Mouse (Mus musculus): ENCODE data around the gene Hoxd10. TPM values are rescaled to one million over a fixed set of nuclear protein-coding genes. Genes with fewer than 3 reads are reported as not detected.
A peak's percentile ranks its signal among the peaks of the same experiment; 100 is the strongest.

Gene Hoxd10
- polyA plus RNA-seq, 1 experiment from 2014 or later: not detected

DNA sequence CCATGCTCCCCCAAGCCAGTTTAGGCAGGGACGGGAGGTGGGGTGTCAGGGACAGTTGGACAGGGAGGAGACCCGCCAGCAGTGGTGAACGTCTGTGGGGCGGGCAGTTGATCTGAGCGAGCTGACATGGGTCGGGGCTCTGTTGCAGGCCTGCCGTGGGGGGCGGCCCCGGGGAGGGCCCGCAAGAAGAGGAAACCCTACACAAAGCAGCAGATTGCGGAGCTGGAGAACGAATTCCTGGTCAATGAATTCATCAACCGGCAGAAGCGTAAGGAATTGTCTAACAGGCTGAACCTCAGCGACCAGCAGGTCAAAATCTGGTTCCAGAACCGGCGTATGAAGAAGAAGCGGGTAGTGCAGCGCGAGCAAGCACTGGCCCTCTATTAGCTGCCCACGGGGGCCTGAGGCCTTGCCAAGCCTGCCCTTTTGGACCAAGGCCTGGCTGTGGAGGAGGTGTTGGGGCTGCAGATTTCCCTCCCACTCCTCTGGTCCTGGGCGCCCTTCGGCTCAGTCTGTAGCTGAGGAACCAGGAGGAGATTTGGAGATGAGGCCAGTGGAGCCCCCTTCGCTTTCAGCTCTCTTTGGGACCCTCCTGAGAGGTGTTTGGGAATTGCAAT lies 15.9 kb upstream of the Hoxd10 start:
- Histone ChIP-seq H3K4me3 (no peak overlapping the region), H3K36me3 (no peaks in the 10 kb centered on the region), H3K9ac (no peak overlapping the region), H3K27me3 (peaks cover 100% of the 10 kb centered on the region), H3K27ac (no peak overlapping the region), H3K4me2 (no peak overlapping the region), H3K9me3 (replicated peaks) (no peaks in the 10 kb centered on the region), H3K4me1 (replicated peaks) (peaks cover 12% of the 10 kb centered on the region)
- WGBS: 8% methylated on average over 24 of the region's 24 CpGs
- ATAC-seq (replicated peaks; ENCODE audit: insufficient number of reproducible peaks, insufficient read depth, low FRiP score, low read depth): no peak

DNA sequence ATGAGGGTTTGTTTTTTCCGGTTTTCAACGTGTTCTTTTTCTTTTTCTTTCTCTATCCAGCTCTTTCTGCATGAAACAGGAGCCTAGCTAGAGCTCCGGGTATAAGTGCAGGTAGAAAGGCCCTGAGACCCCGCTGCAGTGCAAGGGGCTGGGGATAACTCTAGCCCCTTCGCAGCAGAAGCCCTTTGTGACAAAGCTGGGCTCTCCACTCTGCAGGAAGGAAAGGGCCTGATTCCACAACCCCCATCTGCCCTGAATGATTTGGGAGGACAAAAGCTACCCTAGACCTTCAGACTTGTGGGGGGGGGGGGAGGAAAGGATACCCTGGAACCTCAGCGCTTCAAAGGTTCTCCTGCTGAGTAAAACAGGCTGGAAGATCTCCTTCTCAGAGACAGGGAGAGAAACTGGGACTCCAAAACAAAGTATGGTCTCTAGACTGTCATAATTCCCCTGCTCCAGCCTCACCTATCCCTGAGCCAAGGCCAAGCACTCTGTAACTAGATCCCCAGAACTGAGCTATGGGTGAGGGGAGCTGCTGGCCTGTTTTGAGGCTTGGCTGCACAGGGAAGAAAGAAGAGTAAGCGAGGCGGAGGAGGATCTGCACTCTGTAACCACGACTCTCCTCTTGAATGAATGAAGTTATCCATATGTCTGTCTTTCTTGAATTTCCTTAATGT lies 15.2 kb upstream of the Hoxd10 start:
- 3% methylated on average over 9 of the region's 9 CpGs for WGBS
- no peak overlapping the region for H3K4me2 ChIP-seq
- H3K4me3 ChIP-seq: no peak overlapping the region
- H3K27me3 ChIP-seq: peaks cover 100% of the 10 kb centered on the region
- H3K27ac ChIP-seq: no peak overlapping the region
- no peaks in the 10 kb centered on the region for H3K36me3 ChIP-seq
- no peak overlapping the region for H3K9ac ChIP-seq
- no peak for ATAC-seq (replicated peaks; ENCODE audit: insufficient number of reproducible peaks, insufficient read depth, low FRiP score, low read depth)
- peaks cover 12% of the 10 kb centered on the region for H3K4me1 ChIP-seq (replicated peaks)
- H3K9me3 ChIP-seq (replicated peaks): no peaks in the 10 kb centered on the region

DNA sequence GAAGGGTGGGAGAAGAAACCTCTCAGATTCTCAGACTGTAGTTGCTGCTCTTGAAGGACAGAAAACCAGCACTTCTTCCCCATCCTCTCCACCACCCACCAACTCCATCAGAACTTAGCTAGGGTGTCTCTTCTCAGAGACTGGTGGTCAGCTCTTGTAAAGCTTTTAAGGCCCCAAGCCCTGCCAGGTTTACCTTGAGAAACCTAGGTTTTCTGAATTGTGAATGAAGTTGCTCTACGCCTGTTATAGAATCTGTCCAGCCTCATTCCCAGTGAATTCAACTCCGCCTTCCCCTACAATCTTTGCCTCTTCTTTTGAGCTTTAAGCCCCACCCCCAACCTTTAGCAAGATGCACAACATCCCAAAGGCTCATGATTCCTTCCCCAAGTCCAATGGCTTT lies 14.6 kb upstream of the Hoxd10 start:
- no peak for ATAC-seq (replicated peaks; ENCODE audit: insufficient number of reproducible peaks, insufficient read depth, low FRiP score, low read depth)
- Histone ChIP-seq H3K27ac (no peak overlapping the region), H3K27me3 (peaks cover 100% of the 10 kb centered on the region), H3K9ac (no peak overlapping the region), H3K4me1 (replicated peaks) (peaks cover 18% of the 10 kb centered on the region), H3K4me3 (no peak overlapping the region), H3K9me3 (replicated peaks) (no peaks in the 10 kb centered on the region), H3K36me3 (no peaks in the 10 kb centered on the region), H3K4me2 (no peak overlapping the region)
- WGBS: 20% methylated on average over 2 of the region's 2 CpGs

DNA sequence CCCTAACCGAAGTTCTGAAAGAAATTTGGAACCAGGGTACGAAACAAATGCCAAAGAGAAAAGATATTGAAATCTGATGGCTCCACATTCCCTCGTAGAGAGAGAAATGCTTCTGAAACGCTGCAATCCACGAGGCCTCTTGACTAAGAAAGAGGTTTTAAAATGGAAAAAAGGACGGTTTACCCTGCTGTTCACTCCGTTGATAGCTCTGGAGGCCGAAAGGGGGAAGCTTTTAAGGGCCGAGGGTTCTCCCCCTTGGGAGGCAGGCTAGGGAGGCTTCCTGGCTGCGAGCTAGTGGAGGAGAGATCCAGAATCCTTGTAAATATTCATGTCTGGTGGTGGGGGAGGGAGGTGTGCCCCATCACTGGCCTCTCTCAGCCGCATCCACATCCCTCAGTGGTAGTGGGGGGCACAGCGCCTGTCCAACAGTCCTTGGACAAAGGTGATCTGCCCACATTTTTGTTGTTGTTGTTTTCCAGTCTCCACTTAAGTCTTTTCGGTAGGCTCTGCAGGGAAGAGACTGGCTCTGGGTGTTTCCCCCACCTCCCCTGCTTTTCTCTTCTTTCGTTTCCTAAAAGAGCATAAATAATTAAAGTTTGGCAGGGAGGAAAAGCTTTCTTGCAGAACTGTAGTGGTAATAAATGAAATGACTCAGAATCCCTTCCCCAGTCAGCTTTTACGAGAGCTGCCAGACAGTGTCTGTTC lies 12.7 kb upstream of the Hoxd10 start, which contains the start of gene Hoxd11:
Gene Hoxd11, plus strand, starts transcription at position 667 of the 705 bp plus-strand sequence.
- peak within 1 kb of the TSS; percentile 11 for H3K4me3 ChIP-seq
- H3K4me1 ChIP-seq (replicated peaks): peaks cover 25% of the 10 kb centered on the region
- WGBS: 2% methylated on average over 15 of the region's 15 CpGs
- H3K4me2 ChIP-seq: peak within 1 kb of the TSS; percentile 1; the same call in 1 of the 2 replicates
- H3K36me3 ChIP-seq: no peaks in the 10 kb centered on the region
- ATAC-seq (replicated peaks; ENCODE audit: insufficient number of reproducible peaks, insufficient read depth, low FRiP score, low read depth): no peak
- no peaks in the 10 kb centered on the region for H3K9me3 ChIP-seq (replicated peaks)
- H3K9ac ChIP-seq: no peak within 1 kb of the TSS
- no peak within 1 kb of the TSS for H3K27ac ChIP-seq
- H3K27me3 ChIP-seq: peaks cover 100% of the 10 kb centered on the region

DNA sequence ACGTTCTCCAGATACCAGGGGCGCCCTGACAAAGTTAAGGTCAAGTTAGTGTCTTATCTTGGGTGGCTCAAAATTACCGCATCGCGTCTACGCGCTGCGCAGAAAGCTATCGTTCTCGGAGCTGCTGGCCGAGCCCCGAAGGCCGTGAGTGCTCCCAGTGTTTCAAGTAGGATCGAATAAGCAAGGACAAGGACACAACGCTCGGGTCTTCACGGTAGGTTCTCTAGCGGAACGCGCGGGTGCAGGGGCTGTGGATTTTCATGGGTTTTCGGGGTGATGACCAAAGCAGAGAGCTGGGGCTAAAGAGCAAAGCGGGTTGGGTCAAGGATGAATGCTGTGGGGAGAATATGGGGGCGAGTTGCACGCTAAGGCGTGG lies 12.1 kb upstream of the Hoxd10 start:
- Histone ChIP-seq H3K27ac (no peak overlapping the region), H3K36me3 (no peaks in the 10 kb centered on the region), H3K4me1 (replicated peaks) (peaks cover 25% of the 10 kb centered on the region), H3K9me3 (replicated peaks) (no peaks in the 10 kb centered on the region), H3K4me3 (peak overlapping the region; percentile 11), H3K4me2 (peak overlapping the region; percentile 1; the same call in 1 of the 2 replicates), H3K9ac (no peak overlapping the region), H3K27me3 (peaks cover 100% of the 10 kb centered on the region)
- WGBS: 1% methylated on average over 26 of the region's 26 CpGs
- no peak for ATAC-seq (replicated peaks; ENCODE audit: insufficient number of reproducible peaks, insufficient read depth, low FRiP score, low read depth)

DNA sequence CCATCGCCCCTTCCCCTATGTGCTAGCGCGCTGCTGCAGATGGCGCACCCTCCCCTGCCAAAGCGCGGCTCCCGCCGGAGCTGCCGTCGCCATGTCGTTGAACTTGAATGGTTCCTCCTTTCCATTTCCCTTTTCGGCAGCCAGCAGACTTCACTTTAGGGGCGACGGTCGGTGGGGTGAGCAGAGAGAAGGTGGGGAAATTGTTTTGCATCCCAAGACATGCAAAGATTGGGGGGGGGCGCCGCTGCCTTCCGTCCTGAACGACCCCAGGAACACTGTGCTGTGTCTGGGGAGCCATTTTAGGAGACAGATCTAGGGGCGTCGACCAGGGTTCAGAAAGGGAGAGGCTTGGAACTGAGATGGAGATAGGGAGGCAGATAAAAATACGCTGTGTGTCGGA lies 11.7 kb upstream of the Hoxd10 start:
- Histone ChIP-seq H3K4me1 (replicated peaks) (peaks cover 25% of the 10 kb centered on the region), H3K9ac (no peak overlapping the region), H3K4me2 (peak overlapping the region; percentile 1; the same call in 1 of the 2 replicates), H3K27ac (no peak overlapping the region), H3K36me3 (no peaks in the 10 kb centered on the region), H3K27me3 (peaks cover 100% of the 10 kb centered on the region), H3K4me3 (peak overlapping the region; percentile 11), H3K9me3 (replicated peaks) (no peaks in the 10 kb centered on the region)
- ATAC-seq (replicated peaks; ENCODE audit: insufficient number of reproducible peaks, insufficient read depth, low FRiP score, low read depth): no peak
- under 1% methylated on average over 23 of the region's 23 CpGs for WGBS

DNA sequence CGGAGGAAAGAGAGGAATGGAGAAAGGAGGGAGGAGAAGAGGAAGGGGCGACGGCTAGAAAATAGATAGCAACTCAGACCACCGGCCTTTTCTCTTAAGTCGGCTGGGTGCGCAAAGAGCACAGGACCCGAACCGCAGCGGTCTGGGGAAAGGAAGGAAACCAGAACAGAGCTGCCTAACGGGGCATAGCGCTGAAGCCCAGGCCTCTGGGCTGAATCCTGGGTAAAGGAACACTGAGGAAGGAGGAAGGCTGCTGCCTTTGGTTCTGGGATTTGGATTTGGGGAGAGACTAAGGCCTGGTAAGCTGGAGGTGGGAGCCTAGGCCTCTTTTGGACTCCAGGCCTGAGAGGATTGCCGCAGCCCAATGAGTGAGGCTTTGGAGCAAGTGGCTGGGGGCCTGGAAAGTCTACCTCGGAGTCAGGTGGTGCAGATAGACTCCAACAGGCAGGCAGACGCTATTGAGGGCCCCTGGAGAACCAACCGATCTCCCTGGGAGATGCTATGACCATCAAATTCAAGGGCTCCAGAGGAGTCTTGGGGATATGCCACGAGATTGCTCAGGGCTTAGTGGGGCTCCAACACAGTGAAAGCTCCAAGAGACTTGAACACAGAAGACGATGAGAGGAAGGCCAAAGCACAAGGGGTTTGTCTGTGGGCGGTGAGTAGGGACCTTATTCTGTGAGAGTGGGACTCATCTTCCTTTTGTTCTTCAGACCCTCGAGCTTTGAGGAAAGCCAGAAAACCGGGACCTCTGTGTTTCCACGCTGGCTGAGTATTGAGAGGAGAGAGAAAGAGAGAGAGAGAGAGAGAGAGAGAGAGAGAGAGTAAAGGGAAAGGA lies 10.9 kb upstream of the Hoxd10 start:
- no peaks in the 10 kb centered on the region for H3K36me3 ChIP-seq
- peaks cover 25% of the 10 kb centered on the region for H3K4me1 ChIP-seq (replicated peaks)
- H3K27ac ChIP-seq: no peak overlapping the region
- ATAC-seq (replicated peaks; ENCODE audit: insufficient number of reproducible peaks, insufficient read depth, low FRiP score, low read depth): no peak
- 2% methylated on average over 21 of the region's 21 CpGs for WGBS
- H3K4me2 ChIP-seq: no peak overlapping the region
- no peak overlapping the region for H3K4me3 ChIP-seq
- H3K27me3 ChIP-seq: peaks cover 100% of the 10 kb centered on the region
- H3K9ac ChIP-seq: no peak overlapping the region
- no peaks in the 10 kb centered on the region for H3K9me3 ChIP-seq (replicated peaks)

DNA sequence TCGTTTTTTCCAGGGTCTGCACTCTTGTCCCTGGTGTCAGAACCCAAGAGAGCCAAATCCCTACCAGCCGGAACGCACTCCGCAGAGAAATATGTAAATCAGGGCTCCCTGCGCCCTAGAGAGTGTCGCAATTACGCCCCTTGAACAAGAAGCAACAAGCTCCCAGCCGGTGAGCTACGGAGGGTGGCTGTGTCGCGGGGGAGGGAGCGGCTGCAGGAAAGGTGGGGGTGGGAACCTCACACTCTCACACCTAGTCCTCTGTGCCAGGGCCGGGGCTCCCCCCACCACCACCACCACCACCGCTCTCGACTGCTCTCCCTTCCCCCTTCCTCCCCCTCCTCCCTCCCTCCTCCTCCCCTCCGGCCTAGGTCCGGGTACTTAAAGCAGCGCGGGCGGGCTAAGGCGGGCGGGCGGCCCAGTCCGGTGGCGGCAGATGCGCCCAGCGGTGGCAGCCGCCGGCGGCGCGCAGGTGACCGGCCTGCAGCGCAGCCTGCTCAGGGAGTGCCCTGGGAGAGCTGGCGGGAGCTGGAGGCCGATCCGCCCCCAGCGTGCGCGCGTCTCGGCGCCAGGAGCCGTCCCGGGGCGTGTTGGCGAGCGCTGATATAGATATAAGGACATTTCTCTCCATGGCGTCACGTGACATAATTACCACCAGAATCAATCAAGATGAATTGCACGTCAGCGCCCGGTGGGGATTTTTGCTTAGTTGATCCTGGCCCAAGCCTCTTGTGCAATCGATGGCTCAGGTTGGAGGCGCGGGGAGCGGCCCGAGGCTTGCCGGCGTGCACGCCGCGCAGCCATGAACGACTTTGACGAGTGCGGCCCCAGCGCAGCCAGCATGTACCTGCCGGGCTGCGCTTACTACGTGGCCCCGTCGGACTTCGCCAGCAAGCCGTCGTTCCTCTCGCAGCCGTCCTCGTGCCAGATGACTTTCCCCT lies 9.9 kb upstream of the Hoxd10 start:
- WGBS: 1% methylated on average over 77 of the region's 78 CpGs
- Histone ChIP-seq H3K36me3 (no peaks in the 10 kb centered on the region), H3K4me1 (replicated peaks) (peaks cover 25% of the 10 kb centered on the region), H3K4me3 (peak overlapping the region; percentile 34), H3K4me2 (peak overlapping the region; percentile 50), H3K9ac (no peak overlapping the region), H3K27ac (no peak overlapping the region), H3K9me3 (replicated peaks) (no peaks in the 10 kb centered on the region), H3K27me3 (peaks cover 99% of the 10 kb centered on the region)
- ATAC-seq (replicated peaks; ENCODE audit: insufficient number of reproducible peaks, insufficient read depth, low FRiP score, low read depth): no peak

DNA sequence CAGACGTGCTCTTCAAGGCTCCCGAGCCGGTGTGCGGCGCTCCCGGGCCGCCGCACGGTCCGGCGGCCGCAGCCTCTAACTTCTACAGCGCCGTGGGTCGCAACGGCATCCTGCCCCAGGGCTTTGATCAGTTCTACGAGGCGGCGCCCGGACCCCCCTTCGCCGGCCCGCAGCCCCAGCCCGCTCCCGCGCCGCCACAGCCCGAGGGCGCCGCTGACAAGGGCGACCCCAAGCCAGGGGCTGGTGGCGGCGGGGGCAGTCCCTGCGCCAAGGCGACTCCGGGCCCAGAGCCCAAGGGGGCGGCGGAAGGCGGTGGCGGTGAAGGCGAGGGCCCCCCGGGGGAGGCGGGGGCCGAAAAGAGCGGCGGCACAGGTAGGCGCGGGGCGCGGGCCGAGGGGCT lies 8.9 kb upstream of the Hoxd10 start:
- Histone ChIP-seq H3K27ac (no peak overlapping the region), H3K27me3 (peaks cover 99% of the 10 kb centered on the region), H3K4me2 (peak overlapping the region; percentile 50), H3K36me3 (no peaks in the 10 kb centered on the region), H3K9ac (no peak overlapping the region), H3K4me3 (peak overlapping the region; percentile 34), H3K4me1 (replicated peaks) (peaks cover 25% of the 10 kb centered on the region), H3K9me3 (replicated peaks) (no peaks in the 10 kb centered on the region)
- ATAC-seq (replicated peaks; ENCODE audit: insufficient number of reproducible peaks, insufficient read depth, low FRiP score, low read depth): no peak; the same call in 1 of the 2 replicates
- WGBS: under 1% methylated on average over 43 of the region's 51 CpGs

DNA sequence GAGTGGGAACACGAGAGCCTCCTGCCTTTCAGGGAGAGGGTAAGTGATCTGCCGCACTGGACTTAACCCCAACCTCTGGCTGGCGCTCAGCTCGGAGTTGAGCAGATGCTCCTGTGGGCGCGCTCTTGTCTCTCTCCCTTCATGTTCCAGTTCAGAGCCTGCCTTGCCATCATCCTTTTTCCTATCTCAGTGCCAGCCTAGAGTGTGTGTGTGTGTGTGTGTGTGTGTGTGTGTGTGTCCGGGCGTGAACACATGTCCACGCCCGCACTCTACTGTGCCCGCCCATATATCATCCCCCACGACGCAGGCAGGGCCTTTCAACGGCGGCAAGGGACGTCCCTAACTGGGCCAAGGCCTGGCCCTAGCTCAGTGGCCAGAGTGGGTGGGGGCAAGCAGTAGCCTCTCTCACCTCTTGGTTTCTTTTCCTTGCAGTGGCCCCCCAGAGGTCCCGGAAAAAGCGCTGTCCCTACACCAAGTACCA lies 8.2 kb upstream of the Hoxd10 start:
- H3K4me2 ChIP-seq: no peak overlapping the region

More for the DNA sequence above, 8.2 kb upstream of the Hoxd10 start:
- no peaks in the 10 kb centered on the region for H3K9me3 ChIP-seq (replicated peaks)
- no peak for ATAC-seq (replicated peaks; ENCODE audit: insufficient number of reproducible peaks, insufficient read depth, low FRiP score, low read depth)
- WGBS: under 1% methylated on average over 18 of the region's 18 CpGs
- H3K36me3 ChIP-seq: no peaks in the 10 kb centered on the region
- peaks cover 25% of the 10 kb centered on the region for H3K4me1 ChIP-seq (replicated peaks)
- no peak overlapping the region for H3K27ac ChIP-seq
- peaks cover 99% of the 10 kb centered on the region for H3K27me3 ChIP-seq
- no peak overlapping the region for H3K4me3 ChIP-seq
- no peak overlapping the region for H3K9ac ChIP-seq

Measured in heart, embryonic 15.5 days (tissue).